Mouse (Mus musculus): Measurements from ENCODE around the gene Fcgr3. TPM values are rescaled to one million over a fixed set of nuclear protein-coding genes. Genes with fewer than 3 reads are reported as not detected.

The Fcgr3 gene
- total and polyA plus RNA-seq, 2 experiments: 4.5 to 14.5 TPM

GRCm38 (mm10) chr1:171060392-171060791 lies 4.3 kb downstream of the Fcgr3 start:
- no peak for TF ChIP-seq POLR2A (IDR thresholded peaks at IDR 0.05; ENCODE audit: extremely low read depth, insufficient read depth, low read length)
- no peak for TF ChIP-seq CTCF (IDR thresholded peaks at IDR 0.05; ENCODE audit: low read depth, low read length)
- Histone ChIP-seq H3K4me3 (ENCODE audit: insufficient read depth, low read depth, low read length) (no peak overlapping the region), H3K36me3 (ENCODE audit: control insufficient read depth, insufficient read depth, low read length) (no peaks in the 10 kb centered on the region), H3K4me1 (ENCODE audit: control insufficient read depth, insufficient read depth, low read length) (peaks cover 2% of the 10 kb centered on the region; the same call in 1 of the 2 replicates), H3K27me3 (ENCODE audit: control insufficient read depth, insufficient read depth, low read length) (peaks cover 8% of the 10 kb centered on the region), H3K79me2 (ENCODE audit: control insufficient read depth, insufficient read depth, low read length) (no peaks in the 10 kb centered on the region), H3K9ac (ENCODE audit: low read depth, low read length) (no peak overlapping the region), H3K27ac (replicated peaks; ENCODE audit: insufficient read depth, low read depth, low read length) (no peak overlapping the region)
- no peak for DNase-seq (ENCODE audit: extremely low read depth, low read depth, low spot score)
- 72% methylated on average over 10 of the region's 10 CpGs for WGBS

- Histone ChIP-seq H3K79me2 (ENCODE audit: control insufficient read depth, insufficient read depth, low read length) (no peaks in the 10 kb centered on the region), H3K4me3 (ENCODE audit: insufficient read depth, low read depth, low read length) (0 out of 2 replicates have a peak overlapping the region, but pooled peaks have one; percentile 5), H3K27me3 (ENCODE audit: control insufficient read depth, insufficient read depth, low read length) (peaks cover 4% of the 10 kb centered on the region; the same call in 1 of the 2 replicates), H3K9ac (ENCODE audit: low read depth, low read length) (peak overlapping the region; percentile 21; the same call in 1 of the 2 replicates), H3K4me1 (ENCODE audit: control insufficient read depth, insufficient read depth, low read length) (no peaks in the 10 kb centered on the region), H3K36me3 (ENCODE audit: control insufficient read depth, insufficient read depth, low read length) (no peaks in the 10 kb centered on the region), H3K27ac (replicated peaks; ENCODE audit: insufficient read depth, low read depth, low read length) (no peak overlapping the region; the same call in 1 of the 2 replicates)
- peak; percentile 51 for DNase-seq (ENCODE audit: extremely low read depth, low read depth, low spot score)
- TF ChIP-seq CTCF (IDR thresholded peaks at IDR 0.05; ENCODE audit: low read depth, low read length): no peak
- no peak for TF ChIP-seq POLR2A (IDR thresholded peaks at IDR 0.05; ENCODE audit: extremely low read depth, insufficient read depth, low read length)
- WGBS: 64% methylated on average over 2 of the region's 2 CpGs
Measured at GRCm38 (mm10) chr1:171059203-171059602, 5.5 kb downstream of the Fcgr3 start.

GRCm38 (mm10) chr1:171057253-171057652 lies 7.5 kb downstream of the Fcgr3 start:
- WGBS: 40% methylated on average over 5 of the region's 5 CpGs
- Histone ChIP-seq H3K4me3 (ENCODE audit: insufficient read depth, low read depth, low read length) (no peak overlapping the region), H3K27me3 (ENCODE audit: control insufficient read depth, insufficient read depth, low read length) (no peaks in the 10 kb centered on the region), H3K36me3 (ENCODE audit: control insufficient read depth, insufficient read depth, low read length) (no peaks in the 10 kb centered on the region), H3K9ac (ENCODE audit: low read depth, low read length) (no peak overlapping the region), H3K27ac (replicated peaks; ENCODE audit: insufficient read depth, low read depth, low read length) (no peak overlapping the region), H3K4me1 (ENCODE audit: control insufficient read depth, insufficient read depth, low read length) (no peaks in the 10 kb centered on the region), H3K79me2 (ENCODE audit: control insufficient read depth, insufficient read depth, low read length) (no peaks in the 10 kb centered on the region)
- TF ChIP-seq CTCF (IDR thresholded peaks at IDR 0.05; ENCODE audit: low read depth, low read length) (no peak), POLR2A (IDR thresholded peaks at IDR 0.05; ENCODE audit: extremely low read depth, insufficient read depth, low read length) (no peak)
- peak; percentile 78 for DNase-seq (ENCODE audit: extremely low read depth, low read depth, low spot score)

- DNase-seq (ENCODE audit: extremely low read depth, low read depth, low spot score): no peak
- TF ChIP-seq CTCF (IDR thresholded peaks at IDR 0.05; ENCODE audit: low read depth, low read length): no peak
- TF ChIP-seq POLR2A (IDR thresholded peaks at IDR 0.05; ENCODE audit: extremely low read depth, insufficient read depth, low read length): no peak
Measured at GRCm38 (mm10) chr1:171053305-171053704, 11.4 kb downstream of the Fcgr3 start.

GRCm38 (mm10) chr1:171050774-171051173 lies 14.0 kb downstream of the Fcgr3 start:
- no peak for DNase-seq (ENCODE audit: extremely low read depth, low read depth, low spot score)
- Histone ChIP-seq H3K79me2 (ENCODE audit: control insufficient read depth, insufficient read depth, low read length) (no peaks in the 10 kb centered on the region), H3K4me3 (ENCODE audit: insufficient read depth, low read depth, low read length) (no peak overlapping the region), H3K9ac (ENCODE audit: low read depth, low read length) (no peak overlapping the region), H3K27me3 (ENCODE audit: control insufficient read depth, insufficient read depth, low read length) (no peaks in the 10 kb centered on the region), H3K4me1 (ENCODE audit: control insufficient read depth, insufficient read depth, low read length) (no peaks in the 10 kb centered on the region), H3K27ac (replicated peaks; ENCODE audit: insufficient read depth, low read depth, low read length) (no peak overlapping the region), H3K36me3 (ENCODE audit: control insufficient read depth, insufficient read depth, low read length) (no peaks in the 10 kb centered on the region)
- WGBS: 72% methylated on average over 7 of the region's 7 CpGs
- TF ChIP-seq POLR2A (IDR thresholded peaks at IDR 0.05; ENCODE audit: extremely low read depth, insufficient read depth, low read length) (no peak), CTCF (IDR thresholded peaks at IDR 0.05; ENCODE audit: low read depth, low read length) (no peak)

More at GRCm38 (mm10) chr1:171053305-171053704, 11.4 kb downstream of the Fcgr3 start:
- no peak overlapping the region for H3K9ac ChIP-seq (ENCODE audit: low read depth, low read length)
- H3K27me3 ChIP-seq (ENCODE audit: control insufficient read depth, insufficient read depth, low read length): no peaks in the 10 kb centered on the region
- WGBS: 63% methylated on average over 6 of the region's 6 CpGs
- no peaks in the 10 kb centered on the region for H3K36me3 ChIP-seq (ENCODE audit: control insufficient read depth, insufficient read depth, low read length)
- no peaks in the 10 kb centered on the region for H3K79me2 ChIP-seq (ENCODE audit: control insufficient read depth, insufficient read depth, low read length)
- H3K27ac ChIP-seq (replicated peaks; ENCODE audit: insufficient read depth, low read depth, low read length): no peak overlapping the region
- no peak overlapping the region for H3K4me3 ChIP-seq (ENCODE audit: insufficient read depth, low read depth, low read length)
- no peaks in the 10 kb centered on the region for H3K4me1 ChIP-seq (ENCODE audit: control insufficient read depth, insufficient read depth, low read length)

GRCm38 (mm10) chr1:171049263-171049662 lies 15.5 kb downstream of the Fcgr3 start:
- WGBS: 73% methylated on average over 10 of the region's 10 CpGs
- Histone ChIP-seq H3K9ac (ENCODE audit: low read depth, low read length) (no peak overlapping the region), H3K79me2 (ENCODE audit: control insufficient read depth, insufficient read depth, low read length) (no peaks in the 10 kb centered on the region), H3K27me3 (ENCODE audit: control insufficient read depth, insufficient read depth, low read length) (no peaks in the 10 kb centered on the region), H3K4me3 (ENCODE audit: insufficient read depth, low read depth, low read length) (no peak overlapping the region), H3K36me3 (ENCODE audit: control insufficient read depth, insufficient read depth, low read length) (no peaks in the 10 kb centered on the region), H3K4me1 (ENCODE audit: control insufficient read depth, insufficient read depth, low read length) (no peaks in the 10 kb centered on the region), H3K27ac (replicated peaks; ENCODE audit: insufficient read depth, low read depth, low read length) (no peak overlapping the region)
- no peak for DNase-seq (ENCODE audit: extremely low read depth, low read depth, low spot score)
- TF ChIP-seq POLR2A (IDR thresholded peaks at IDR 0.05; ENCODE audit: extremely low read depth, insufficient read depth, low read length): no peak
- TF ChIP-seq CTCF (IDR thresholded peaks at IDR 0.05; ENCODE audit: low read depth, low read length): no peak
